28 mouse cellular contexts compared by ENCODE assay signal in genomic region chr11:63369475-63369874, GRCm38 (mm10).
DNase-seq lines count a peak whose midpoint lies in the region; ATAC-seq and TF ChIP-seq lines count a peak whose summit lies in the region.
"Had no signal": no experiment of that assay in that cellular context is flagged by ENCODE, and none has a peak within 500 bp of the region (broad histone marks: within the 10 kb centered on the region; RNA-seq: fewer than 3 reads in every experiment).

No protein-coding gene starts in this region.

- no peaks in the 10 kb centered on the region for H3K36me3 ChIP-seq in midbrain, embryonic 15.5 days (replicated peaks)
- no peaks in the 10 kb centered on the region for H3K36me3 ChIP-seq in midbrain, postnatal 0 days (ENCODE audit: insufficient read depth, low read length)
- no peaks in the 10 kb centered on the region for H3K36me3 ChIP-seq in liver, embryonic 12.5 days
- no peaks in the 10 kb centered on the region for H3K36me3 ChIP-seq in liver, embryonic 15.5 days (replicated peaks)
- H3K36me3 ChIP-seq: forebrain, embryonic 10.5 days; G1E; heart, embryonic 12.5 days; heart, embryonic 15.5 days; hindbrain, embryonic 10.5 days; hindbrain, embryonic 13.5 days had no signal

- H3K9me3 ChIP-seq in midbrain, embryonic 15.5 days = no peaks in the 10 kb centered on the region
- H3K9me3 ChIP-seq in midbrain, postnatal 0 days (ENCODE audit: low read length) = no peaks in the 10 kb centered on the region
- no peaks in the 10 kb centered on the region for H3K9me3 ChIP-seq in liver, embryonic 12.5 days (replicated peaks)
- H3K9me3 ChIP-seq in liver, embryonic 15.5 days (replicated peaks) = no peaks in the 10 kb centered on the region
- H3K9me3 ChIP-seq: forebrain, embryonic 10.5 days; forebrain, embryonic 13.5 days; heart, embryonic 15.5 days; hindbrain, embryonic 10.5 days; hindbrain, embryonic 13.5 days had no signal

- H3K9ac ChIP-seq in midbrain, embryonic 15.5 days = no peak overlapping the region
- no peak overlapping the region for H3K9ac ChIP-seq in midbrain, postnatal 0 days (replicated peaks; ENCODE audit: low read length, poor library complexity, severe bottlenecking)
- H3K9ac ChIP-seq in liver, embryonic 12.5 days = no peak overlapping the region
- no peak overlapping the region for H3K9ac ChIP-seq in liver, embryonic 15.5 days
- H3K9ac ChIP-seq: forebrain, embryonic 13.5 days; heart, embryonic 12.5 days; heart, embryonic 15.5 days; hindbrain, embryonic 13.5 days had no signal

- 77% methylated on average over 2 of the region's 2 CpGs for WGBS in midbrain, embryonic 15.5 days
- WGBS in midbrain, postnatal 0 days = 71% methylated on average over 2 of the region's 2 CpGs
- WGBS in liver, embryonic 12.5 days (ENCODE audit: insufficient replicate concordance) = 25% methylated on average over 2 of the region's 2 CpGs
- 25% methylated on average over 2 of the region's 2 CpGs for WGBS in liver, embryonic 15.5 days (ENCODE audit: insufficient replicate concordance)

- no peak overlapping the region for H3K4me3 ChIP-seq in midbrain, embryonic 15.5 days
- no peak overlapping the region for H3K4me3 ChIP-seq in midbrain, postnatal 0 days (ENCODE audit: low read depth, low read length)
- H3K4me3 ChIP-seq in liver, embryonic 12.5 days = no peak overlapping the region
- no peak overlapping the region for H3K4me3 ChIP-seq in liver, embryonic 15.5 days (replicated peaks)
- H3K4me3 ChIP-seq: forebrain, embryonic 10.5 days; forebrain, embryonic 13.5 days; heart, embryonic 12.5 days; heart, embryonic 15.5 days; hindbrain, embryonic 10.5 days; hindbrain, embryonic 13.5 days had no signal

- no peaks in the 10 kb centered on the region for H3K4me1 ChIP-seq in midbrain, embryonic 15.5 days
- no peaks in the 10 kb centered on the region for H3K4me1 ChIP-seq in midbrain, postnatal 0 days (ENCODE audit: insufficient read depth, low read length)
- H3K4me1 ChIP-seq in liver, embryonic 12.5 days = peaks cover 30% of the 10 kb centered on the region
- H3K4me1 ChIP-seq in liver, embryonic 15.5 days (replicated peaks) = peaks cover 13% of the 10 kb centered on the region
- H3K4me1 ChIP-seq: forebrain, embryonic 10.5 days; forebrain, embryonic 13.5 days; heart, embryonic 12.5 days; heart, embryonic 15.5 days; hindbrain, embryonic 10.5 days; hindbrain, embryonic 13.5 days had no signal

- no peak overlapping the region for H3K4me2 ChIP-seq in midbrain, embryonic 15.5 days
- H3K4me2 ChIP-seq in midbrain, postnatal 0 days (ENCODE audit: low read depth, low read length, poor library complexity, severe bottlenecking) = no peak overlapping the region
- H3K4me2 ChIP-seq in liver, embryonic 12.5 days = no peak overlapping the region
- H3K4me2 ChIP-seq in liver, embryonic 15.5 days = no peak overlapping the region
- H3K4me2 ChIP-seq: forebrain, embryonic 13.5 days; heart, embryonic 12.5 days; heart, embryonic 15.5 days; hindbrain, embryonic 13.5 days had no signal

- no peak for TF ChIP-seq CTCF in midbrain, postnatal 0 days (IDR thresholded peaks at IDR 0.05)

- no peaks in the 10 kb centered on the region for H3K27me3 ChIP-seq in midbrain, embryonic 15.5 days (replicated peaks)
- H3K27me3 ChIP-seq in midbrain, postnatal 0 days (ENCODE audit: insufficient read depth, low read length) = no peaks in the 10 kb centered on the region
- peaks cover 17% of the 10 kb centered on the region for H3K27me3 ChIP-seq in liver, embryonic 12.5 days (replicated peaks)
- H3K27me3 ChIP-seq in liver, embryonic 15.5 days = peaks cover 8% of the 10 kb centered on the region; the same call in 1 of the 2 replicates
- H3K27me3 ChIP-seq: CH12.LX; forebrain, embryonic 13.5 days; heart, embryonic 12.5 days; heart, embryonic 15.5 days; hindbrain, embryonic 13.5 days had no signal

- H3K27ac ChIP-seq in midbrain, embryonic 15.5 days = 0 out of 2 replicates have a peak overlapping the region, but pooled peaks have one; percentile 67
- no peak overlapping the region for H3K27ac ChIP-seq in midbrain, postnatal 0 days (ENCODE audit: low read depth, low read length)
- H3K27ac ChIP-seq in liver, embryonic 12.5 days = no peak overlapping the region
- H3K27ac ChIP-seq in liver, embryonic 15.5 days (replicated peaks) = no peak overlapping the region
- H3K27ac ChIP-seq: forebrain, embryonic 10.5 days; forebrain, embryonic 13.5 days; heart, embryonic 15.5 days; hindbrain, embryonic 10.5 days; hindbrain, embryonic 13.5 days had no signal

- no peak for DNase-seq in midbrain, postnatal 0 days (ENCODE audit: low spot score)
- DNase-seq in right cerebral cortex, postnatal 14 days = no peak
- no peak for DNase-seq in adipocyte (ENCODE audit: low spot score)
- no peak for DNase-seq in cerebellum, adult 11-12 months
- DNase-seq: adrenal gland, adult 2 months; adrenal gland, postnatal 14 days; cerebellum, adult 11 months; cerebellum, adult 9-10 months; cerebellum, postnatal 14 days; gastrocnemius, postnatal 25 days; heart, adult 18-20 months; heart, postnatal 10 days; heart, postnatal 36 days had no signal

- ATAC-seq in midbrain, embryonic 15.5 days (replicated peaks) = no peak
- ATAC-seq in midbrain, postnatal 0 days (ENCODE audit: low FRiP score) = no peak
- peak; percentile 92 for ATAC-seq in liver, embryonic 12.5 days
- ATAC-seq in liver, embryonic 15.5 days (ENCODE audit: insufficient read depth) = peak; percentile 63
- ATAC-seq in CD4-positive, CD25-positive, alpha-beta regulatory T cell, adult 4 months = no peak
- ATAC-seq: forebrain, embryonic 13.5 days; forebrain, embryonic 16.5 days; hindbrain, embryonic 16.5 days; Patski had no signal

Comparison
In these comparisons a context has a peak if more than half of its experiments do, and no peak if none do; other contexts are left out.
1. ATAC-seq: peak in liver, embryonic 12.5 days (single experiment) and liver, embryonic 15.5 days (single experiment); none in midbrain, embryonic 15.5 days (single experiment), midbrain, postnatal 0 days (single experiment) and CD4-positive, CD25-positive, alpha-beta regulatory T cell, adult 4 months (single experiment).